14 mouse cellular contexts compared by ENCODE assay signal in genomic region chr11:51921355-51922125, GRCm38 (mm10). TPM values are rescaled to one million over a fixed set of nuclear protein-coding genes. Genes with fewer than 3 reads are reported as not detected.
DNase-seq lines count a peak whose midpoint lies in the region; ATAC-seq and TF ChIP-seq lines count a peak whose summit lies in the region.
"Had no signal": no experiment of that assay in that cellular context is flagged by ENCODE, and none has a peak within 500 bp of the region (broad histone marks: within the 10 kb centered on the region; RNA-seq: fewer than 3 reads in every experiment).

No protein-coding gene starts in this region.

- 0 out of 2 replicates have a peak, but pooled peaks cover 3% of the 10 kb centered on the region for H3K4me1 ChIP-seq in kidney, embryonic 14.5 days (ENCODE audit: control insufficient read depth, insufficient read depth, low read length)
- peaks cover 9% of the 10 kb centered on the region; the same call in 1 of the 2 replicates for H3K4me1 ChIP-seq in lung, postnatal 0 days (ENCODE audit: insufficient read depth, low read depth, low read length)
- peaks cover 5% of the 10 kb centered on the region for H3K4me1 ChIP-seq in forebrain, embryonic 10.5 days
- peaks cover 5% of the 10 kb centered on the region for H3K4me1 ChIP-seq in hindbrain, embryonic 10.5 days (replicated peaks)

- intact Hi-C loops in gastrocnemius, postnatal 36 days (cut with DNase I), result no loop called here

- no peaks in the 10 kb centered on the region for H3K36me3 ChIP-seq in kidney, embryonic 14.5 days (ENCODE audit: control insufficient read depth, insufficient read depth, low read length)
- H3K36me3 ChIP-seq in lung, postnatal 0 days (ENCODE audit: insufficient read depth, low read length), result no peaks in the 10 kb centered on the region
- H3K36me3 ChIP-seq in forebrain, embryonic 10.5 days (replicated peaks), result no peaks in the 10 kb centered on the region
- no peaks in the 10 kb centered on the region for H3K36me3 ChIP-seq in hindbrain, embryonic 10.5 days
- H3K36me3 ChIP-seq: liver, embryonic 15.5 days; midbrain, embryonic 10.5 days had no signal

- ATAC-seq in kidney, embryonic 14.5 days (ENCODE audit: low FRiP score, low TSS enrichment), result no peak
- peak; percentile 16; the same call in 1 of the 2 replicates for ATAC-seq in lung, postnatal 0 days
- ATAC-seq: hindbrain, embryonic 16.5 days had no signal

- peak; percentile 27 for DNase-seq in kidney, adult 11 months
- peak; percentile 65 for DNase-seq in lung, postnatal 0 days (ENCODE audit: low spot score)
- no peak for DNase-seq in lung, postnatal 4 days
- DNase-seq in gastrocnemius, postnatal 36 days, result peak; percentile 69 to 73
- no peak for DNase-seq in neural tube, embryonic 10.5 days (ENCODE audit: extremely low spot score, low spot score)
- DNase-seq in forebrain, embryonic 10.5 days (ENCODE audit: extremely low spot score, low spot score), result no peak
- DNase-seq in hindbrain, embryonic 10.5 days (ENCODE audit: low spot score), result no peak
- DNase-seq: B cell, adult 2 months; cerebellum, postnatal 25 days had no signal

- H3K27ac ChIP-seq in kidney, embryonic 14.5 days (ENCODE audit: low read depth, low read length), result no peak overlapping the region
- peak overlapping the region; percentile 52; the same call in 1 of the 2 replicates for H3K27ac ChIP-seq in lung, postnatal 0 days (ENCODE audit: low read length)
- no peak overlapping the region for H3K27ac ChIP-seq in forebrain, embryonic 10.5 days
- no peak overlapping the region for H3K27ac ChIP-seq in hindbrain, embryonic 10.5 days
- H3K27ac ChIP-seq: liver, embryonic 15.5 days; midbrain, embryonic 10.5 days had no signal

- WGBS in kidney, embryonic 14.5 days, result 66% methylated on average over 8 of the region's 8 CpGs
- 64% methylated on average over 8 of the region's 8 CpGs for WGBS in lung, postnatal 0 days
- 86% methylated on average over 8 of the region's 8 CpGs for WGBS in forebrain, embryonic 10.5 days
- 84% methylated on average over 8 of the region's 8 CpGs for WGBS in hindbrain, embryonic 10.5 days

- no peak for TF ChIP-seq CTCF in lung, postnatal 0 days (IDR thresholded peaks at IDR 0.05)

- no peak overlapping the region for H3K4me3 ChIP-seq in kidney, embryonic 14.5 days (ENCODE audit: low read length)
- no peak overlapping the region for H3K4me3 ChIP-seq in lung, postnatal 0 days (ENCODE audit: low read depth, low read length)
- no peak overlapping the region for H3K4me3 ChIP-seq in forebrain, embryonic 10.5 days
- H3K4me3 ChIP-seq in hindbrain, embryonic 10.5 days, result no peak overlapping the region
- H3K4me3 ChIP-seq: liver, embryonic 15.5 days; midbrain, embryonic 10.5 days; myocyte had no signal

- no peak overlapping the region for H3K4me2 ChIP-seq in kidney, embryonic 14.5 days (replicated peaks; ENCODE audit: low read depth, low read length)
- no peak overlapping the region for H3K4me2 ChIP-seq in lung, postnatal 0 days (replicated peaks; ENCODE audit: low read depth, low read length)
- H3K4me2 ChIP-seq: liver, embryonic 15.5 days had no signal

- H3K9ac ChIP-seq in kidney, embryonic 14.5 days (ENCODE audit: low read depth, low read length), result no peak overlapping the region
- no peak overlapping the region for H3K9ac ChIP-seq in lung, postnatal 0 days (replicated peaks; ENCODE audit: low read depth)
- H3K9ac ChIP-seq: liver, embryonic 15.5 days had no signal

- H3K9me3 ChIP-seq in kidney, embryonic 14.5 days (ENCODE audit: control insufficient read depth, low read length), result no peaks in the 10 kb centered on the region
- H3K9me3 ChIP-seq in lung, postnatal 0 days (ENCODE audit: low read length), result no peaks in the 10 kb centered on the region
- peaks cover 18% of the 10 kb centered on the region for H3K9me3 ChIP-seq in forebrain, embryonic 10.5 days
- H3K9me3 ChIP-seq in hindbrain, embryonic 10.5 days, result peaks cover 9% of the 10 kb centered on the region
- H3K9me3 ChIP-seq: liver, embryonic 15.5 days had no signal

- peak; percentile 84 for TF ChIP-seq EP300 in lung, postnatal 0 days (IDR thresholded peaks at IDR 0.05)

- no peaks in the 10 kb centered on the region for H3K27me3 ChIP-seq in kidney, embryonic 14.5 days (ENCODE audit: control insufficient read depth, insufficient read depth, low read length)
- no peaks in the 10 kb centered on the region for H3K27me3 ChIP-seq in lung, postnatal 0 days (replicated peaks; ENCODE audit: insufficient read depth, low read length)
- no peaks in the 10 kb centered on the region; the same call in 1 of the 2 replicates for H3K27me3 ChIP-seq in forebrain, embryonic 10.5 days (ENCODE audit: poor library complexity, severe bottlenecking)
- 0 out of 2 replicates have a peak, but pooled peaks cover 3% of the 10 kb centered on the region for H3K27me3 ChIP-seq in hindbrain, embryonic 10.5 days (ENCODE audit: insufficient read depth, poor library complexity, severe bottlenecking)

RNA-seq across cellular contexts. Expression of gene Cdkn2aipnl, which starts 45.9 kb away (rescaled TPM):
- polyA plus RNA-seq in kidney, embryonic 14.5 days (2014; fragmentation: Nextera tagmentation; extraction: Ambion mirVana), result 87.9 and 104 TPM in 2 replicates
- 55.9 and 56.9 TPM in 2 replicates for polyA plus RNA-seq in lung, postnatal 0 days (2015; fragmentation: Nextera tagmentation; extraction: Ambion mirVana)
- 10 to 100 TPM; 20.1 to 21.9 TPM for total RNA-seq in gastrocnemius, postnatal 36 days (2021)
- polyA plus RNA-seq in forebrain, embryonic 10.5 days (2016; fragmentation: Nextera tagmentation; extraction: Ambion mirVana), result 138 and 144 TPM in 2 replicates
- 133 and 134 TPM in 2 replicates for polyA plus RNA-seq in hindbrain, embryonic 10.5 days (2016; fragmentation: Nextera tagmentation; extraction: Ambion mirVana)

Comparison
In these comparisons a context has a peak if more than half of its experiments do, and no peak if none do; other contexts are left out.
1. DNase-seq: peak in kidney, adult 11 months (single experiment), lung, postnatal 0 days (single experiment) and gastrocnemius, postnatal 36 days (2 of 2); none in lung, postnatal 4 days (0 of 2), neural tube, embryonic 10.5 days (single experiment), forebrain, embryonic 10.5 days (single experiment) and hindbrain, embryonic 10.5 days (single experiment).